26 mouse cellular contexts compared by ENCODE assay signal in the genomic region with DNA sequence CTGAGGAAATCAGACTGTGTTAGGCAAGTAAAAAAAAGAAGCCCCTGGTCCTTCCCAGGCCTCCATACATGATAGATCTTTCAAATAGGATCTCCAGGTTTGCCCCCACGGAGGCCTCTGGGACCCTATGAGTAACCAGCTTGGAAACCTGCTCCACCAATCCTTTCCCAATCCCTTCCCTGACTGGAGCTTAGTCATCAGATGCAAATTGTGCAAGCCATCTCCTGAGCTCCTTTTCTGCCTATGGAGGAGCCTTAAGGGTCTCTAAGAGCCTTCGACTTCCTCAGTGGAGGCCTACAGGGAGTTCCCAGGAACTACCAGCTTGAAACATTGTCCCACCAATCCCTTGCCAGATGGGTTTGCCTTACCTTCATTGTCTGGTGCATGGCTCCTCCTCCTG.
"Had no signal": no experiment of that assay in that cellular context is flagged by ENCODE, and none has a peak within 500 bp of the region (broad histone marks: within the 10 kb centered on the region; RNA-seq: fewer than 3 reads in every experiment).

No protein-coding gene starts in this region.

- DNase-seq: cerebellum, postnatal 10 days; cerebellum, postnatal 14 days; cerebellum, postnatal 25 days; cerebellum, postnatal 36 days; embryo, embryonic 11 days; forebrain, postnatal 0 days; gastrocnemius, adult 2 months; gastrocnemius, postnatal 10 days; gastrocnemius, postnatal 14 days; gastrocnemius, postnatal 25 days; gastrocnemius, postnatal 36 days; heart, adult 11 months; heart, adult 18-20 months; heart, adult 2 months had no signal

- H3K4me2 ChIP-seq: embryonic facial prominence, embryonic 12.5 days; embryonic facial prominence, embryonic 13.5 days; embryonic facial prominence, embryonic 15.5 days; forebrain, embryonic 12.5 days; forebrain, embryonic 13.5 days; forebrain, embryonic 15.5 days had no signal

- H3K4me1 ChIP-seq: embryonic facial prominence, embryonic 10.5 days; embryonic facial prominence, embryonic 12.5 days; embryonic facial prominence, embryonic 13.5 days; embryonic facial prominence, embryonic 15.5 days; forebrain, embryonic 10.5 days; forebrain, embryonic 12.5 days; forebrain, embryonic 13.5 days; forebrain, embryonic 15.5 days; heart, embryonic 10.5 days had no signal

- H3K4me3 ChIP-seq: embryonic facial prominence, embryonic 10.5 days; embryonic facial prominence, embryonic 12.5 days; embryonic facial prominence, embryonic 13.5 days; embryonic facial prominence, embryonic 15.5 days; erythroblast, embryonic 14.5 days; forebrain, embryonic 10.5 days; forebrain, embryonic 12.5 days; forebrain, embryonic 13.5 days; forebrain, embryonic 15.5 days; gastrocnemius, adult 2 months; heart, adult 2 months; heart, embryonic 10.5 days had no signal

- H3K27ac ChIP-seq: embryonic facial prominence, embryonic 10.5 days; embryonic facial prominence, embryonic 12.5 days; embryonic facial prominence, embryonic 13.5 days; embryonic facial prominence, embryonic 15.5 days; forebrain, embryonic 10.5 days; forebrain, embryonic 12.5 days; forebrain, embryonic 13.5 days; forebrain, embryonic 15.5 days; gastrocnemius, adult 2 months; heart, adult 2 months; heart, embryonic 10.5 days had no signal

- H3K9ac ChIP-seq: embryonic facial prominence, embryonic 12.5 days; embryonic facial prominence, embryonic 13.5 days; embryonic facial prominence, embryonic 15.5 days; forebrain, embryonic 12.5 days; forebrain, embryonic 13.5 days; forebrain, embryonic 15.5 days; forebrain, postnatal 0 days had no signal

- H3K27me3 ChIP-seq: embryonic facial prominence, embryonic 12.5 days; embryonic facial prominence, embryonic 13.5 days; embryonic facial prominence, embryonic 15.5 days; forebrain, embryonic 12.5 days; forebrain, embryonic 13.5 days; forebrain, embryonic 15.5 days had no signal

- H3K9me3 ChIP-seq: embryonic facial prominence, embryonic 10.5 days; embryonic facial prominence, embryonic 12.5 days; embryonic facial prominence, embryonic 13.5 days; embryonic facial prominence, embryonic 15.5 days; forebrain, embryonic 10.5 days; forebrain, embryonic 12.5 days; forebrain, embryonic 13.5 days; forebrain, embryonic 15.5 days; heart, embryonic 10.5 days had no signal

- ATAC-seq: forebrain, embryonic 13.5 days; forebrain, embryonic 14.5 days; forebrain, embryonic 15.5 days; forebrain, embryonic 16.5 days; forebrain, postnatal 0 days had no signal

- H3K36me3 ChIP-seq: embryonic facial prominence, embryonic 10.5 days; embryonic facial prominence, embryonic 12.5 days; embryonic facial prominence, embryonic 13.5 days; embryonic facial prominence, embryonic 15.5 days; forebrain, embryonic 10.5 days; forebrain, embryonic 12.5 days; forebrain, embryonic 15.5 days; heart, embryonic 10.5 days had no signal
